Mouse (Mus musculus) hematopoietic stem cell, adult 5-6 weeks (primary cell): Measurements from ENCODE around the gene Akap2. TPM values are rescaled to one million over a fixed set of nuclear protein-coding genes. Genes with fewer than 3 reads are reported as not detected.

ENCODE experiments used
- ATAC-seq, 2 experiments: fragments of 125-278 bp in 1 of 2; replicated peaks in 1 of 2; 2 replicates each; pipeline ENCODE4 v1.8.0; 2016 to 2017; ENCODE audit warnings: inconsistent platforms in 2 of 2, mild to moderate bottlenecking in 2 of 2, moderate number of reproducible peaks in 2 of 2, low read depth in 1 of 2, moderate TSS enrichment in 1 of 2; ENCODE audit not compliant: low FRiP score in 2 of 2, poor library complexity in 2 of 2, severe bottlenecking in 2 of 2, insufficient read depth in 1 of 2, low TSS enrichment in 1 of 2
- total RNA-seq: library from RNA; stranded (forward); fragments of 172-1452, 232-1000 nt; gene quantifications from 2 replicates; pipeline ENCODE4 v1.2.3, GENCODE M21; 2017

The Akap2 gene
- total RNA-seq, 1 experiment from 2014 or later, result under 0.01 TPM

- no peak for ATAC-seq
Measured at GRCm38 (mm10) chr4:57895902-57896301, 178.4 kb downstream of the Akap2 start.

DNA sequence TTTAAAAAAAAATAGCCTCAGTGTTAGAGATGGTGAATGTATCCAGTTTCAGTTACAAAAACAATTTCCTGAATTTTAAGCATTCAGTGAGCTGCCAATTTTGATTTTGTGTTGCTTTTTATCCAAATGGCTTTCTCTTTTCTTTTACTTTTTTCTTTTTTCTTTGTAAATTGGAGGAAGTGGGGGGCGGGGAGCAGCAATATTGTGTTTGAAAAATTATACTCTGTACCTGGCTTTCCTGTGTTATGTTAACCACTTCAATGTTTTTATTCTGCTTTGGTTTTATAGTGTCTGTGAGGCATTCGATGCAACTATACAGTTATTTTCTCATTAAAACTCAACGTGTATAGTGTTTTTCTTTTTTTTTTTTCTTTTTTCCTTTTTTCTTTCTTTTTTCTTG, 179.2 kb downstream of the Akap2 start:
- no peak for ATAC-seq

DNA sequence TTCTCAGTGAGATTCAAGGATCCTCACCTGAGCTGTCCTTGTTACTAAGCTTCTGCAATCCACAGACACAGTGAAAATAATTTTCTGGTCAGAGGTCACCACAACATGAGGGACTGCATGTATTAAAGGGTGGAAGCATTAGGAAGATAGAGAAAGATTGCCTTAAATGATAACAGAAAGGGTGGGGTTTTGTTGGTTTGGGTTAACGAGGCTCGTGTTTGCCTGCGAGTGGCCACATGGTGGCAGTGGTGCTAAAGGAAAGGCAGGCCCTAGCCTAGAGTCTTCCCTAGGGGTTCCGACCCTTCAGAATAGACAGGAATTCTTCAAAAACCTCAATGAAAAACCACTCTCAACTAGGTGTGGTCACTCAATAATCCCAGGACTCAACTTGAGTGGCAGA, 183.8 kb downstream of the Akap2 start:
- peak; percentile 46 to 60; a peak in 2 of 4 replicates for ATAC-seq

- peak in 1 of 2 experiments; percentile 56; a peak in 2 of 4 replicates for ATAC-seq
Measured at GRCm38 (mm10) chr4:57902619-57903018, 185.2 kb downstream of the Akap2 start.

DNA sequence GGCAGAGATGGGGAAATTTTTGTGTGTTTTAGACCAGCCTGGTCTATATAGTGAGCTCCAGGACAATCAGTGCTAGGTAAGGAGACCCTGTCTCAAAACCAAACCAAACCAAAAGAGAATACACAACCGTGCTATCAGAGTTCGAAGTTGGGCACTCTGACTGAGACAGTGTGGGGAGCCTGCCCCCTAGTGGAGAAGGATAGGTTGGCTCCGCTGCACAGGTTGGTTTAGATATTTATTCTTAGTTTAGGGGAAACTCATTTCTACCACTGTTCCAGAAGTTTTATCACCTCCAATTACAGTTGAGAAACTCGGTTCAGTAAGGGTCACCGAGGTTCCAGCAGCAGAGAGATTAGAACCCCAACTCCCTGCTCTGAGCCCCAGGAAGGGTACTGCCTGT, 186.8 kb downstream of the Akap2 start:
- peak; percentile 64 to 67 for ATAC-seq

DNA sequence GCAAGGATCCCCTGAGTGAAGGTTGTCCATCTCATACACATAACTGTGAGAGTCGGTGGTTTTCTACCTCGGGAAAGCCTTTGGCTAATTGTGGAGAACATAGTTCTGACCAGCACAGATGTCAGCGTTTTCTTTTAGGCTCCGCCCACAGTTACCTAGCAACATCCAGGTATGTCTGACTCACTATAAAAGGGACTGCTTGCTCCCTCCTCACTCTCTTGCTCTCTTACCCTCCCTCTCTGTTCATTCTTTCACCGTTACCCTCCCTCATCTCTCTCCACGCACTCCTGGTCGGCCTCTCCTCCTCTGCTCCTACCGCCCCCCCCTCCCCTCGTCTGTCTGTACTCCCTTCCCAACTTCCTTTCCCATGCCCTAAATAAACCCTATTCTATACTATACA, 187.2 kb downstream of the Akap2 start:
- ATAC-seq, result 0 out of 4 replicates have a peak, but pooled peaks of 1 of the 2 experiments have one; percentile 14

GRCm38 (mm10) chr4:57906708-57907107, 189.3 kb downstream of the Akap2 start:
- ATAC-seq, result no peak

- ATAC-seq, result peak in 1 of 2 experiments; percentile 27; a peak in 1 of 4 replicates
Measured at GRCm38 (mm10) chr4:57908860-57909259, 191.4 kb downstream of the Akap2 start.

DNA sequence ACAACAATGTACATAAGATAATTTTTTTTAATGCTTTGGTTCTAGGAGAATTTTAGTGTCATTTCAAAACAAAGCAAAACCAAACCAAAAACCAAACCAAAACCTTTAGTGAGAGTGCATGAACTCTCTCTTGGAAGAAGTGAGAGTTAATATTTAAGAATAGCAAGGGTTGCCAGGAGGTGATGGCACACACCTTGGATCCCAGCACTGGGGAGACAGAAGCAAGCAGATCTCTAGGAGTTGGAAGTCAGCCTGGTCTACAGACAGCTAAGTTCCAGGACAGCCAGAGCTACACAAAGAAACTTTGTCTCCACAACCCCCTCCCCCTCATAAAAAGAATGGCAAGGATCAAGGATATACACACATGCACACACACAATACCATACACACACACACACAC, 195.6 kb downstream of the Akap2 start:
- ATAC-seq, result no peak

- no peak for ATAC-seq
Measured at GRCm38 (mm10) chr4:57914193-57915190, 197.0 kb downstream of the Akap2 start.

DNA sequence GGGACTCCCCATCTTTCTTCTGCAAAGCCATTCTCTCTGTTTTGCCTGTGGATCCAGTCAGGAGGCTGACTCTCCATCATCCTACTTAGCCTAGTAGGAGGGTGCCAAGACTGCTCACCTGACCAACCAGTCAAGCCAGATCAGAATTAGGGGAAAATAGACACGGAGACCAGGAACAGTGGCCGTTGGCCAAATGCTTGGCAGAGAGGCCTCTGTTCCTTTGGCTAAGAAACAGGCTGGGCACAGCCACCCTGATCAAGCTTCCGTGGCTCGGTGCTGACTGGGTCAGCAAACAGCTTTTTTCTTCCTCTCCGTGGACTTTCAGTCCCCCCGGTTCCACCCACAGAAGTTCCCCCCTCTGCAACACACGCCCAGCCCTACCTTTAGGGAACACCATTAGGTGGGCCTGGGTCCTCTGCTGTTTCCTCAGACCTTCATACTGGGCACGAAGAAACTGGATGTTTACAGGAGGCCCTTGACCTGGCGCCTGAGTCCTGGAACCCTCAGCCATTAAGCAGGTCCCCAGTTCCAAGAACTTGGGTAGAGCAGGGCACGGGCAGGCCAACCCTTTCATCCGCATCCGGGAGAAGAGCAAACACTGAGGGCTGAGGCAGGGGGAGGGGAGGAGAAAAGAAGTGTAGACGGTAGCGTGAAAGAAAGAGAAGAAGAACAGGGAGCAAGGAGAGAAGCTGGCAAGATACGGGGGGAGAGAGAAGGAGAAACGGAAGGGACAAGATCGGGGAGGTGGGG, 197.9 kb downstream of the Akap2 start:
- peak in 1 of 2 experiments; percentile 30; a peak in 2 of 4 replicates for ATAC-seq

DNA sequence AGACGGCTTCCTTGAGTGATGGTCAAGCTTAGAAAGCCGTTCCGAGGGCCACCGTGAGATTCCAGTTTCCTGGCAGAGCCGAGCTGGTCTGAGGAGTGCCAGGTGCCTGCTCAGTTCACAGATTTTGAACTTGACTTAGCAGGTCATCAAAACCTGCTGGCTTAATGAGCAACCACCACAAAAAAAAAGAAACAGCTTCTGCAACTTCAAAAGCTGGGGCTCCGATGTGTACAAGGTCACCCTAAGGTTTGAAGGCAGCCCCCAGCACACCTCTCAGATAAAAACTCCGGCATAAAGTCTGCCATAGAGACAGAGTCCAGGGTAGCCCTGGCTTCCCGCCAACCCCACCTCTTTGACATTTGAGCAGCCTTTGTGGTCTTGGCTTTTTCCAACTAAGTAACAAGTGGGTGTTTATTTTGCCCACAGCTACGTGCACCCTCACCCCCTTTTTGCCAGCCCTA, 198.8 kb downstream of the Akap2 start, which contains the start of gene D630039A03Rik:
Gene D630039A03Rik, minus strand, starts transcription at position 97 of the 461 bp plus-strand sequence.
- ATAC-seq, result peak; percentile 36 to 47; a peak in 3 of 4 replicates

- ATAC-seq, result no peak
Measured at GRCm38 (mm10) chr4:57916711-57917110, 199.3 kb downstream of the Akap2 start.

- peak; percentile 43 to 65; a peak in 3 of 4 replicates for ATAC-seq
Measured at GRCm38 (mm10) chr4:57919494-57920423, 202.3 kb downstream of the Akap2 start.

GRCm38 (mm10) chr4:57920522-57920921, 203.1 kb downstream of the Akap2 start:
- no peak for ATAC-seq

DNA sequence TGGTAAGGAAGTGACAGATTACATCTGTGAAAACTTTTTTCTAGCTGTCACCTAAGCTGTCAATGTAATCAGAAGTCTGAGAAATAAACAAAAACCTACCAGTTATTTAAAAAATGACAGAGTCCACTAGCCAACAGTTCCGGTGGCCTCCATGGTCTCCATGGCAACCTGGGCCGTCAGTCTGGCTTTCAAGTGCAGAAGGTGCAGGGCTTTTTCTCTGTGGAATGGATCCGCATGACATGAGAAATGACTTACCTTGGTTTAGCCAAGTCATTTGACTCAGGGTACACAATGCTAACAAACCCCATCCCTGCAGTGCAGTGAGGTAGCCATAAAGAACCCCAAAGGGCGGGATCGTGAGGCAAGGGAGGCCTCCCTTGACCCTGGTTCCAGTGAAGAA, 204.7 kb downstream of the Akap2 start:
- no peak for ATAC-seq

- ATAC-seq, result no peak
Measured at GRCm38 (mm10) chr4:57924556-57925071, 207.2 kb downstream of the Akap2 start.
